In genomic region chr4:119188060-119188785, GRCm38 (mm10) we compare ENCODE assay signal across 11 mouse cellular contexts. TPM values are rescaled to one million over a fixed set of nuclear protein-coding genes. Genes with fewer than 3 reads are reported as not detected.
A peak's percentile ranks its signal among the peaks of the same experiment; 100 is the strongest.
DNase-seq lines count a peak whose midpoint lies in the region; ATAC-seq lines count a peak whose summit lies in the region.
"Had no signal": no experiment of that assay in that cellular context is flagged by ENCODE, and none has a peak within 500 bp of the region (broad histone marks: within the 10 kb centered on the region; RNA-seq: fewer than 3 reads in every experiment).

No protein-coding gene starts in this region.

- no peak for ATAC-seq in heart, embryonic 11.5 days (replicated peaks; ENCODE audit: insufficient number of reproducible peaks, low FRiP score, low TSS enrichment)
- ATAC-seq in liver, embryonic 13.5 days (ENCODE audit: low read depth), result peak; percentile 63
- ATAC-seq: forebrain, embryonic 15.5 days had no signal

- no peaks in the 10 kb centered on the region for H3K9me3 ChIP-seq in heart, embryonic 11.5 days (replicated peaks; ENCODE audit: control insufficient read depth, low read length)
- no peaks in the 10 kb centered on the region for H3K9me3 ChIP-seq in liver, embryonic 13.5 days (replicated peaks)
- H3K9me3 ChIP-seq: forebrain, embryonic 15.5 days had no signal

- H3K36me3 ChIP-seq in heart, embryonic 11.5 days (ENCODE audit: control insufficient read depth, insufficient read depth, low read length), result no peaks in the 10 kb centered on the region
- peaks cover 57% of the 10 kb centered on the region for H3K36me3 ChIP-seq in liver, embryonic 13.5 days
- H3K36me3 ChIP-seq: forebrain, embryonic 15.5 days had no signal

- H3K4me1 ChIP-seq in heart, embryonic 11.5 days (ENCODE audit: control insufficient read depth, insufficient read depth, low read length), result no peaks in the 10 kb centered on the region; the same call in 1 of the 2 replicates
- peaks cover 71% of the 10 kb centered on the region for H3K4me1 ChIP-seq in liver, embryonic 13.5 days (replicated peaks)
- H3K4me1 ChIP-seq: forebrain, embryonic 15.5 days had no signal

- no peak for DNase-seq in heart, postnatal 36 days
- DNase-seq in B cell, adult 2 months, result peak; percentile 36 to 38
- peak; percentile 71 for DNase-seq in c-Kit-positive CD71-positive TER-119-positive erythroid progenitor cells, embryonic 14.5 days (ENCODE audit: low spot score)
- DNase-seq in liver, embryonic 13.5 days, result peak; percentile 72
- DNase-seq in urinary bladder, adult 2 months (ENCODE audit: low spot score), result no peak
- no peak for DNase-seq in gastrocnemius, postnatal 4 days (ENCODE audit: low spot score in 2 of 2)
- no peak for DNase-seq in embryo, embryonic 11 days
- DNase-seq: kidney, adult 9 months had no signal

- H3K9ac ChIP-seq in heart, embryonic 11.5 days (ENCODE audit: low read depth, low read length), result peak overlapping the region; percentile 61
- H3K9ac ChIP-seq in liver, embryonic 13.5 days, result peak overlapping the region; percentile 91
- H3K9ac ChIP-seq: forebrain, embryonic 15.5 days had no signal

- 35% methylated on average over 11 of the region's 11 CpGs for WGBS in heart, embryonic 11.5 days (ENCODE audit: insufficient replicate concordance)
- WGBS in liver, embryonic 13.5 days (ENCODE audit: insufficient replicate concordance), result 10% methylated on average over 11 of the region's 11 CpGs

- peak overlapping the region; percentile 35 for H3K4me3 ChIP-seq in heart, embryonic 11.5 days (ENCODE audit: low read depth, low read length)
- H3K4me3 ChIP-seq in liver, embryonic 13.5 days (replicated peaks), result peak overlapping the region; percentile 77
- H3K4me3 ChIP-seq: forebrain, embryonic 15.5 days; myocyte had no signal

- peak overlapping the region; percentile 46 for H3K27ac ChIP-seq in heart, embryonic 11.5 days (ENCODE audit: low read depth, low read length)
- H3K27ac ChIP-seq in liver, embryonic 13.5 days, result peak overlapping the region; percentile 96
- H3K27ac ChIP-seq: forebrain, embryonic 15.5 days had no signal

- peak overlapping the region; percentile 51 for H3K4me2 ChIP-seq in heart, embryonic 11.5 days
- peak overlapping the region; percentile 88 for H3K4me2 ChIP-seq in liver, embryonic 13.5 days
- H3K4me2 ChIP-seq: forebrain, embryonic 15.5 days had no signal

- H3K27me3 ChIP-seq in heart, embryonic 11.5 days (ENCODE audit: control insufficient read depth, insufficient read depth, low read length), result no peaks in the 10 kb centered on the region
- H3K27me3 ChIP-seq in liver, embryonic 13.5 days, result no peaks in the 10 kb centered on the region
- H3K27me3 ChIP-seq: forebrain, embryonic 15.5 days had no signal

- intact Hi-C loops in heart, postnatal 36 days (cut with DNase I), result no loop called here

RNA-seq across cellular contexts. Expression of gene Ermap, which starts 1.6 kb away (rescaled TPM):
- polyA plus RNA-seq in heart, embryonic 11.5 days (2014; fragmentation: Nextera tagmentation; extraction: Ambion mirVana), result 34.7 and 58.1 TPM in 2 replicates
- under 1 TPM in 1 of 2 experiments, not detected in 1; 0.11 TPM for total RNA-seq in heart, postnatal 36 days (2021)
- polyA plus RNA-seq in liver, embryonic 13.5 days (2015; fragmentation: Nextera tagmentation; extraction: Ambion mirVana), result 329 and 341 TPM in 2 replicates
- polyA plus RNA-seq in urinary bladder, adult 2 months (2012; rRNA removed), result 0.15 and 0.33 TPM in 2 replicates
- 1 to 10 TPM in 1 of 2 experiments, under 1 TPM in 1; 0.54 to 1.9 TPM for total RNA-seq in gastrocnemius, postnatal 4 days (2021)

RNA-seq across cellular contexts. Expression of gene Svbp, which starts 6.9 kb away (rescaled TPM):
- 138 and 143 TPM in 2 replicates for polyA plus RNA-seq in heart, embryonic 11.5 days (2014; fragmentation: Nextera tagmentation; extraction: Ambion mirVana)
- 10 to 100 TPM; 19.0 to 19.6 TPM for total RNA-seq in heart, postnatal 36 days (2021)
- 121 and 130 TPM in 2 replicates for polyA plus RNA-seq in liver, embryonic 13.5 days (2015; fragmentation: Nextera tagmentation; extraction: Ambion mirVana)
- polyA plus RNA-seq in urinary bladder, adult 2 months (2012; rRNA removed), result 48.0 and 51.4 TPM in 2 replicates
- total RNA-seq in gastrocnemius, postnatal 4 days (2021), result 10 to 100 TPM; 61.1 to 64.6 TPM

RNA-seq across cellular contexts. Expression of gene Zfp691, which starts 14.2 kb away (rescaled TPM):
- 10.9 and 13.7 TPM in 2 replicates for polyA plus RNA-seq in heart, embryonic 11.5 days (2014; fragmentation: Nextera tagmentation; extraction: Ambion mirVana)
- 10 to 100 TPM; 20.0 to 21.5 TPM for total RNA-seq in heart, postnatal 36 days (2021)
- 2.8 and 2.9 TPM in 2 replicates for polyA plus RNA-seq in liver, embryonic 13.5 days (2015; fragmentation: Nextera tagmentation; extraction: Ambion mirVana)
- polyA plus RNA-seq in urinary bladder, adult 2 months (2012; rRNA removed), result 8.9 and 9.7 TPM in 2 replicates
- 1 to 10 TPM; 8.0 to 9.5 TPM for total RNA-seq in gastrocnemius, postnatal 4 days (2021)

RNA-seq across cellular contexts. Expression of gene Tmem269, which starts 29.8 kb away (rescaled TPM):
- not detected in 2 replicates for polyA plus RNA-seq in heart, embryonic 11.5 days (2014; fragmentation: Nextera tagmentation; extraction: Ambion mirVana)
- total RNA-seq in heart, postnatal 36 days (2021), result not detected
- not detected in 2 replicates for polyA plus RNA-seq in liver, embryonic 13.5 days (2015; fragmentation: Nextera tagmentation; extraction: Ambion mirVana)
- 0.29 and 0.43 TPM in 2 replicates for polyA plus RNA-seq in urinary bladder, adult 2 months (2012; rRNA removed)
- not detected for total RNA-seq in gastrocnemius, postnatal 4 days (2021)

RNA-seq across cellular contexts. Expression of gene AU022252, which starts 44.3 kb away (rescaled TPM):
- polyA plus RNA-seq in heart, embryonic 11.5 days (2014; fragmentation: Nextera tagmentation; extraction: Ambion mirVana), result 33.2 and 34.7 TPM in 2 replicates
- 10 to 100 TPM; 22.2 to 24.5 TPM for total RNA-seq in heart, postnatal 36 days (2021)
- polyA plus RNA-seq in liver, embryonic 13.5 days (2015; fragmentation: Nextera tagmentation; extraction: Ambion mirVana), result 16.1 and 16.5 TPM in 2 replicates
- 8.8 TPM in 2 replicates for polyA plus RNA-seq in urinary bladder, adult 2 months (2012; rRNA removed)
- total RNA-seq in gastrocnemius, postnatal 4 days (2021), result 10 to 100 TPM; 21.2 to 21.3 TPM

Comparison
In these comparisons a context has a peak if more than half of its experiments do, and no peak if none do; other contexts are left out.
1. DNase-seq: peak in B cell, adult 2 months (2 of 2), c-Kit-positive CD71-positive TER-119-positive erythroid progenitor cells, embryonic 14.5 days (single experiment) and liver, embryonic 13.5 days (single experiment); none in heart, postnatal 36 days (0 of 2), urinary bladder, adult 2 months (single experiment), gastrocnemius, postnatal 4 days (0 of 2) and embryo, embryonic 11 days (single experiment).
2. RNA of gene Ermap, which starts 1.6 kb away (polyA plus RNA-seq): 329 to 341 TPM in liver, embryonic 13.5 days and 34.7 to 58.1 TPM in heart, embryonic 11.5 days; 0.15 to 0.33 TPM in urinary bladder, adult 2 months; every median in the first group is over 10 times any median in the second.